Mouse (Mus musculus): ENCODE measurements around the gene Pik3c2b.

DNA sequence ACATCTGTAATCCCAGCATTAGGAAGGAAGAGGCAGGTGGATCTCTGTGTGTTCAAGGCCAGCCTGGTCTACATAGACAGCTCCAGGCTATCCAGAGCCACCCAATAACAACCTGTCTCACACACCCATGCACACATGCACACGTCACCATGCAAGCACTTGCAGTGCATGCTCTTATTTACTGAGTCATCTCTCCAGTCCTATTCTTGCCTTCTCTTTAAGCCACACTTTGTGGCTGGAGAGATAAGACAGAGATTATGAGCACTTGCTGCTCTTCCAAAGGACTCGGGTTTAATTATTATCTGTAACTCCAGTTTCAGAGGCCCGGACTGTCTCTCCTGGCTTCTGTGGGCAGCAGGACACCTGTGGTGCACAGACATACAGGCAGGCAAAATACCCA lies 73.4 kb downstream of the Pik3c2b start:
- TF ChIP-seq CTCF (IDR thresholded peaks at IDR 0.05; ENCODE audit: low read depth, low read length) (no peak), POLR2A (IDR thresholded peaks at IDR 0.05; ENCODE audit: borderline replicate concordance, low read depth, low read length) (no peak)

Measured in bone marrow macrophage, adult 2 months (primary cell).